Mouse (Mus musculus) MEL-GATA-1-ER (cell line): ENCODE measurements at regions not wholly inside any gene's neighbourhood (a gene's known extent, or its start where the extent isn't known, plus 50 kb on each side); places are given as distances from the start of the nearest gene placed in this dataset.

Experiments used
- DNase-seq: peaks from one replicate; pipeline ENCODE4 v3.0.0-alpha.2; 2012; ENCODE audit warnings: low read depth; ENCODE audit errors: extremely low read depth

GRCm38 (mm10) chr16:21359459-21359858 is 63.5 kb upstream of the Vps8 start:
- DNase-seq = peak; percentile 61

GRCm38 (mm10) chr16:21361406-21361805 is 61.5 kb upstream of the Vps8 start:
- no peak for DNase-seq

- DNase-seq = no peak
These were observed 60.1 kb upstream of the Vps8 start for GRCm38 (mm10) chr16:21362663-21363367.

GRCm38 (mm10) chr16:21364885-21365284 is 58.0 kb upstream of the Vps8 start:
- DNase-seq = no peak

- no peak for DNase-seq
These were observed 55.5 kb upstream of the Vps8 start for GRCm38 (mm10) chr16:21367449-21367848.

- no peak for DNase-seq
These were observed 54.1 kb upstream of the Vps8 start for GRCm38 (mm10) chr16:21368821-21369220.

- no peak for DNase-seq
These were observed 53.1 kb upstream of the Vps8 start for GRCm38 (mm10) chr16:21369569-21370512.
